Mouse (Mus musculus) forebrain, embryonic 10.5 days (tissue): ENCODE measurements at regions not wholly inside any gene's neighbourhood (a gene's known extent, or its start where the extent isn't known, plus 50 kb on each side); places are given as distances from the start of the nearest gene placed in this dataset.
"Not testable (repeated sequence)": the region's sequence is repeated elsewhere in the genome, so short reads cannot be mapped to it uniquely, and the experiment has no call there.

ENCODE experiments used
- DNase-seq: peaks from one replicate; pipeline ENCODE4 v3.0.0-alpha.2; 2017; ENCODE audit warnings: low spot score; ENCODE audit errors: extremely low spot score
- H3K27ac ChIP-seq: fragments of 300-500 bp; sonication (generic); 2 replicates; pipeline ENCODE4 v1.5.1; 2016; ENCODE audit warnings: mild to moderate bottlenecking
- H3K27me3 ChIP-seq: fragments of 300-500 bp; sonication (generic); 2 replicates; pipeline ENCODE4 v1.6.1; 2016; ENCODE audit warnings: mild to moderate bottlenecking; ENCODE audit not compliant: poor library complexity, severe bottlenecking
- H3K36me3 ChIP-seq: fragments of 300-500 bp; sonication (generic); replicated peaks from 2 replicates; pipeline ENCODE4 v1.6.1; 2016; ENCODE audit warnings: mild to moderate bottlenecking, moderate library complexity
- H3K4me1 ChIP-seq: fragments of 300-500 bp; sonication (generic); 2 replicates; pipeline ENCODE4 v1.6.1; 2016
- H3K4me3 ChIP-seq: fragments of 300-500 bp; sonication (generic); 2 replicates; pipeline ENCODE4 v1.5.1; 2016; ENCODE audit warnings: mild to moderate bottlenecking, moderate library complexity
- H3K9me3 ChIP-seq: fragments of 300-500 bp; sonication (generic); 2 replicates; pipeline ENCODE4 v1.6.1; 2016; ENCODE audit warnings: mild to moderate bottlenecking, moderate library complexity
- WGBS: fragments of 180-500 bp; shearing (Covaris S2); methylation state at CpG from one replicate; pipeline ENCODE4 v1.1.7; 2016; 5-methylcytosine and 5-hydroxymethylcytosine counted together

DNA sequence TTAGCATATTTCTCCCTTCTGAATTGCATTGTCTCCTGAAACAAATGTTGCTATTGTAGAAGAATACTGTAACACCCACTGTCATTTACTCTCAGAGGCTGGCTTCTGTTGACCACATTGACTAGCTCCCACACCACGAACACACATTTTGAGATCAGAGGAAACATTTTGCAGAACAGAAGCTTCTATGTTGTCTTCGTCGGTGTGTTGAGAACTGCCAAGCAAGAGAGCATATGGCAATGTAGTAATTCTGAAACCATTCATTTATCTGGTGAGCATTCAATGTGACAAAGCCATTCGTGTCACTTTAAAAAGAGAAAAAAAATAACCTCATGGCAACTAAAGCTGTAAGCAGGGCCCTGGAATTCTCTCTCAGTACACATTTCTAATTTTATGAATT, 343.9 kb downstream of the Car8 start:
- no peaks in the 10 kb centered on the region for H3K27me3 ChIP-seq
- H3K4me3 ChIP-seq = no peak overlapping the region
- H3K4me1 ChIP-seq = no peaks in the 10 kb centered on the region
- WGBS = 88% methylated on average over 4 of the region's 4 CpGs
- H3K9me3 ChIP-seq = no peaks in the 10 kb centered on the region
- no peaks in the 10 kb centered on the region for H3K36me3 ChIP-seq
- H3K27ac ChIP-seq = no peak overlapping the region
- DNase-seq = no peak

DNA sequence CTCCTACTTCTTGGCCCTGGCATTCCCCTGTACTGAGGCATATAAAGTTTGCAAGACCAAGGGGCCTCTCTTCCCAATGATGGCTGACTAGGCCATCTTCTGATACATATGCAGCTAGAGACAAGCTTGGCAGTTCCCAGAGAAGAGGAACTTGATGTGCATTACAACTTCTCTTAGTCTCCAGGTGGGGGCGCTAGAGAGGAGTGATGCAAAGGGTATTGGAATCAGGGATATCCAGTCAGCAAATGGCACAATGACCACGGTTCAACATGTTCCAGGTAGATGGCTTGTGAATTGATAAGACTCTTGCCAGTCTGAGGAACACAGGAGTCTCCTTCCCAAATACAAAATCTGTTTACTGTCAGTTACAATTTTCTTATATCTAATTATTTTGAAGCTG, 347.7 kb downstream of the Car8 start:
- Histone ChIP-seq H3K4me1 (no peaks in the 10 kb centered on the region), H3K27me3 (no peaks in the 10 kb centered on the region), H3K27ac (no peak overlapping the region), H3K4me3 (no peak overlapping the region), H3K9me3 (no peaks in the 10 kb centered on the region), H3K36me3 (no peaks in the 10 kb centered on the region)
- no peak for DNase-seq
- WGBS = 67% methylated on average over 2 of the region's 2 CpGs

DNA sequence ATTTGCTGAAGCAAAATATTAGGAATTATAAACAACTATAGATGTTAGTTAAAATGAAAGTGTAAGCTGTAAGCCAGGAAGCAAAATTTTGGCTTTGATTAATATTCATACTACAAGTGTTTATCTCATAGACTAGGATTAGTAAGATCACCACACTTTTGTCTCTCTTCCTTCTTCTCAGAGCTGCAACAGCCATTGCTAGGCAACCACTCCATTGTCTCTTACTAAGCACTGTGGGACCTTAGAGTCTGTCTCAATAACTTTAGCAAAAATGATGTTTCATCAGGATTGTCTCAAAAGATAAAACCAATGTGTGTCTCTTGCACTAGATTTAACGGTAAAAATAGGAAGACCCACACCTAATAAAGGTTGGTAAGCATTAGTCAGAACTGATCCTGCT, 384.3 kb downstream of the Car8 start:
- WGBS = 86% methylated on average over 1 of the region's 1 CpGs
- H3K27me3 ChIP-seq = no peaks in the 10 kb centered on the region
- H3K36me3 ChIP-seq = no peaks in the 10 kb centered on the region
- no peak overlapping the region for H3K4me3 ChIP-seq
- no peak overlapping the region for H3K27ac ChIP-seq
- no peak for DNase-seq
- H3K4me1 ChIP-seq = peaks cover 3% of the 10 kb centered on the region; the same call in 1 of the 2 replicates
- H3K9me3 ChIP-seq = no peaks in the 10 kb centered on the region

DNA sequence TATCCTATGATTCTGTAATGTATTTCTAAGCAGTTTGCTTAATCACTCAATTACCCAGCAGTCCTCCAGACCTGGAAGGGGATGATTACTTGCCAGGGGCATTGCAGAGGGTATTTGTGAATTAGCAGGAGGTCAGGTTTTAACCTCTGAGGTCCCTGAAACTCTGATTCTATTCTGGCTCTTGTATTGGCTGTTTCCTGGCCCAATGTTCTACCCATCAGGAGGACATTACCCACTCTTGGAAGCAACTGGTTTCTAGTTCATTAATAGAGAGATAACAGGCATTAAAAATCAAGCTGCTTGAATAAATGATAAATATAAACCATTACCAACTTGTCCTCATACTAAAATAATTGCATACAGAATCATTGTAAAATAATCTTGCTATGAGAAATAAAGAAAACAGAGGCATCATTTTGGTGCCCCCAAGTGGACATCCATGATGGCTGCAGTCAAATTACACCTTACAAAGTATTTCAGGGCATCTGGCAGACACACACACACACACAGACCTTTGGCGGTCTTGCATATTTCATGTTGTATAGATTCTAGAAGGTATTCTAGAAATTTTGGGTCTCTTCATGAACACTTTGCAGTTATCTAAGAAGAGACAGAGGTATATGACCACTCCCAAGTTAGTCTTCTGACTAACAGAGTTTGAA, 385.6 kb downstream of the Car8 start:
- DNase-seq = no peak
- H3K4me3 ChIP-seq = no peak overlapping the region
- no peaks in the 10 kb centered on the region for H3K36me3 ChIP-seq
- H3K27ac ChIP-seq = no peak overlapping the region
- H3K27me3 ChIP-seq = no peaks in the 10 kb centered on the region
- WGBS = 86% methylated on average over 1 of the region's 1 CpGs
- H3K4me1 ChIP-seq = peaks cover 3% of the 10 kb centered on the region; the same call in 1 of the 2 replicates
- no peaks in the 10 kb centered on the region for H3K9me3 ChIP-seq

- 89% methylated on average over 4 of the region's 4 CpGs for WGBS
- Histone ChIP-seq H3K27me3 (no peaks in the 10 kb centered on the region), H3K9me3 (no peaks in the 10 kb centered on the region), H3K4me1 (peaks cover 3% of the 10 kb centered on the region; the same call in 1 of the 2 replicates), H3K27ac (no peak overlapping the region), H3K4me3 (no peak overlapping the region), H3K36me3 (no peaks in the 10 kb centered on the region)
- no peak for DNase-seq
These were observed 386.7 kb downstream of the Car8 start for GRCm38 (mm10) chr4:7852006-7852615.

GRCm38 (mm10) chr4:7847411-7847810, 391.4 kb downstream of the Car8 start:
- no peaks in the 10 kb centered on the region for H3K27me3 ChIP-seq
- WGBS = 88% methylated on average over 5 of the region's 5 CpGs
- H3K4me1 ChIP-seq = no peaks in the 10 kb centered on the region
- no peak overlapping the region for H3K27ac ChIP-seq
- DNase-seq = no peak
- no peak overlapping the region for H3K4me3 ChIP-seq
- no peaks in the 10 kb centered on the region for H3K36me3 ChIP-seq
- no peaks in the 10 kb centered on the region for H3K9me3 ChIP-seq

DNA sequence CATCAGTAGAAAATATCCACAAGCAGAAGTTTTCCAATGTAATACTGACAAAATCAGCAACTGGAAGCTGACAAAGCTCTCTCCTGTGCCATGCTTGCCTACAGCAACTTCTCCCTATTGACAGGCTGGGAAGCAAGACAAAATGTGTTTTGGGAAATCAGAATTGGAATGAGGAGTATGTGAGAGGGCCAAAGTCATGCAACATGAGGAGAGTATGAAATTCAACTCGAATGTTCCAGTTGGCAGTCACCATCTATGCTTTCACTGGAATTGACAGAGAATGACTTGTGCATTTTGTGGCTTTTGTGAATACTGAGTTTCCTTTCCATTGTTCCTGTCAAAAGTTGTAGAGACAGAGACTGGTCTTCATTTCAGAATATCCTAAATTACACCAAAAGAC, 409.7 kb downstream of the Car8 start:
- Histone ChIP-seq H3K36me3 (no peaks in the 10 kb centered on the region), H3K27ac (no peak overlapping the region), H3K9me3 (no peaks in the 10 kb centered on the region), H3K4me3 (no peak overlapping the region), H3K4me1 (no peaks in the 10 kb centered on the region), H3K27me3 (no peaks in the 10 kb centered on the region)
- WGBS = 84% methylated on average over 1 of the region's 1 CpGs
- DNase-seq = no peak

DNA sequence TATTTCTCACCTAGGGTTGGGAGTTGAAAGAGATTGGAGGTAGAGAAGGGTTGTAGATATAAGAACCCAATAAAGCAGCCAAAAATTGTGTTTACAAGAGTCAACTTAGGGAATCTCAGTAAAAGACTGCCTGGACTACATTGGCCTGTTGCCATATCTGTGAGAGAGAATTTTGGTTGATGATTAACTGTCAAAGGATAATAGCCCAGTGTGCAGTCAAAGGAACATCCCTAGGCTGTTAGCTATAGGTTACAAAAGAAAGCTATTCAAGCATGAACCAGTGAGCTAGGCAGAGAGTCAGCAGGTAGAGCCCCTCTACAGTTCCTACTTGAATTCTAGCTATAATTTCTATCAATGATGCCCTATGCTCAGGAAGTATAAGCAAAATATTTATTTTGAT, 419.0 kb downstream of the Car8 start:
- no peaks in the 10 kb centered on the region for H3K4me1 ChIP-seq
- H3K27ac ChIP-seq = no peak overlapping the region
- H3K27me3 ChIP-seq = no peaks in the 10 kb centered on the region
- no peaks in the 10 kb centered on the region for H3K9me3 ChIP-seq
- H3K36me3 ChIP-seq = no peaks in the 10 kb centered on the region
- DNase-seq = no peak
- no peak overlapping the region for H3K4me3 ChIP-seq

DNA sequence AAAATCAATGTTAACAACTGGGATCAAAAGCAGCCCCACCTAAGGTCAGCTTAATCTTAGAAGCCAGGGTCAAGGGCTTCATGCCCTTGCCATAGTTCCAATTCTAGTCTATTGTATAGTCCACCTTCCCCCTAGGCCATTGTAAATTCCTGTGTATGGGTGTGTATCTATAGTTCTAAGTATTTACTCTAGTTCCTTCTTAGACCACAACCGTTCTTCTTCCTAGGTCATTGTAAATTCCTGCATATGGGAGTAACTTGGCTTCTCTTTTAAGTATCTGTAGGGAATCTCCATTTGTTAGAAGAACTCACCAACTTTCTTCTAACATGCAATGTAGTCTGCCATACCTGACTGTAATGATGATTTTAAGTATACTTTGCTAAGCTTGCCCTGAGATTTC, 461.1 kb downstream of the Car8 start:
- H3K4me1 ChIP-seq, H3K4me3 ChIP-seq, H3K27me3 ChIP-seq, H3K27ac ChIP-seq, DNase-seq, H3K9me3 ChIP-seq, H3K36me3 ChIP-seq: not testable (repeated sequence)
- 94% methylated on average over 1 of the region's 1 CpGs for WGBS

GRCm38 (mm10) chr4:7755473-7755872, 483.4 kb downstream of the Car8 start:
- H3K27me3 ChIP-seq = no peaks in the 10 kb centered on the region
- H3K9me3 ChIP-seq = no peaks in the 10 kb centered on the region
- H3K4me1 ChIP-seq = no peaks in the 10 kb centered on the region
- H3K4me3 ChIP-seq = no peak overlapping the region
- DNase-seq = no peak
- H3K27ac ChIP-seq = no peak overlapping the region
- no peaks in the 10 kb centered on the region for H3K36me3 ChIP-seq

DNA sequence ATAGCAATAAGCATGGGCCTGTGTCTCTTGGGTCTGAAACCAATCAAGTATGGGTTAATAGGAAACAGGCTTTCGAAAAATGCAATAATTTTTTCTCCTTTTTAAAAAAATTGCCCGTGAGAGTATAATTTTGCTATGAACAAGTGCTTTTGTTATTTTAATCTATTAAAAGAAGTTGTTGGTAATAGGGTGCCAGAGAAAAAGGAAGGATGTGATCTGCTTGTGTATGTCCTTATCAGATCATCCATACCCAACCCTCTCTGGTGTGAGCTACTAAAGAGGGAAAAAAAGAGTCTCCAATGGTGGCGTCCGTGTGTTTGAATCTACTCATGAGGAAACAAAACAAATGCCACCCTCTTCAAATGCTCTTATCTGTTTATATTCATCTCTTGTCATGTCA, 484.9 kb downstream of the Car8 start:
- 86% methylated on average over 4 of the region's 4 CpGs for WGBS
- Histone ChIP-seq H3K36me3 (no peaks in the 10 kb centered on the region), H3K4me1 (no peaks in the 10 kb centered on the region), H3K27me3 (no peaks in the 10 kb centered on the region), H3K4me3 (no peak overlapping the region), H3K27ac (no peak overlapping the region), H3K9me3 (no peaks in the 10 kb centered on the region)
- no peak for DNase-seq

DNA sequence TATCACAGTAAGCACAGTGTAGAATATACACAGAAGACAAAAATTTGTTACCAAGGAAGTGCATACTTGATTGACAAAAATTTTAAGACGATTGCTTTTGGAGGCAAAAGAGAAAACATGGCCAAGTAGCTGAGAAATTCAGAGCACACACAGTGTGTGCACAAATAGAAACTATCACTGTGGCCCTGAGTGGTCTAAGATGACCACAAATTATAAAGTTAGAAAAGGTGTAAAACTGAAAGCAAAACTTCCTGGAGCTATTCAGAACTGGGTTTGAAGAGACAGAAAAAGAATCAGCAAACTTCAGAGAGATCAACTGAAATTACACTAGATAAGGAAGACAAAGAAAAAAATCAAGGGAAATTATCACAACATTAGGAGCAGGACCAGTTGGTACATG, 487.6 kb downstream of the Car8 start:
- H3K4me3 ChIP-seq = no peak overlapping the region
- no peak overlapping the region for H3K27ac ChIP-seq
- no peak for DNase-seq
- no peaks in the 10 kb centered on the region for H3K9me3 ChIP-seq
- no peaks in the 10 kb centered on the region for H3K27me3 ChIP-seq
- no peaks in the 10 kb centered on the region for H3K4me1 ChIP-seq
- H3K36me3 ChIP-seq = no peaks in the 10 kb centered on the region
- WGBS = 80% methylated on average over 1 of the region's 1 CpGs

- Histone ChIP-seq H3K4me3 (no peak overlapping the region), H3K4me1 (no peaks in the 10 kb centered on the region), H3K27me3 (no peaks in the 10 kb centered on the region), H3K9me3 (no peaks in the 10 kb centered on the region), H3K27ac (no peak overlapping the region), H3K36me3 (no peaks in the 10 kb centered on the region)
- DNase-seq = no peak
These were observed 515.9 kb downstream of the Car8 start for GRCm38 (mm10) chr4:7722893-7723292.

DNA sequence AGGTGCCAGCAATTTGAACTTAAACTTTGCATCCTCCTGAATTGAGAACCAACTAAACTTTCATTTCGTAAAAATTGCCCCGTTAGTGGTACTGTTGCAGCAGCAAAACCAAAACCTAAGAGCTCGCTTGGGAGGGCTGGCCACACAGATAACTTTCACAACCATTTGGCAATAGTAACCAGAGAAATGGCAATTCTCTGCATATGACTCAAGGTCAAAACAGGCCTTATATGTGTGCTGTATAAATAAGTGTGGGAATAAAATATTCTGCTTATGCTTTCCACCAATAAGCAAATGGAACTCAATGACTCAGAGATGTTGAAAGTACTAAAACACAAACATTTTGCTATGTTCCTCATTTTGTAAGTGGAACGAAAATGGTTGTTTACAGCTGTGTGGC, 550.3 kb downstream of the Car8 start:
- Histone ChIP-seq H3K4me3 (no peak overlapping the region), H3K27ac (no peak overlapping the region), H3K9me3 (peaks cover 5% of the 10 kb centered on the region; the same call in 1 of the 2 replicates), H3K27me3 (no peaks in the 10 kb centered on the region), H3K36me3 (no peaks in the 10 kb centered on the region), H3K4me1 (no peaks in the 10 kb centered on the region)
- no peak for DNase-seq
- whole genome bisulfite sequencing = 92% methylated on average over 4 of the region's 4 CpGs
